Mouse (Mus musculus) left cerebral cortex, adult 2 months (tissue): ENCODE measurements around the gene Gm10428. TPM values are rescaled to one million over a fixed set of nuclear protein-coding genes. Genes with fewer than 3 reads are reported as not detected.

Experiments
- DNase-seq, 2 experiments: peaks; one replicate each; pipeline ENCODE4 v3.0.0; 2021 to 2022; ENCODE audit warnings: low spot score in 2 of 2, mixed read lengths in 1 of 2; ENCODE audit errors: extremely low spot score in 1 of 2
- H3K27ac ChIP-seq: fragments of 200-600 bp; 2 replicates; pipeline ENCODE4 v1.8.1; 2022
- H3K4me3 ChIP-seq: fragments of 200-600 bp; 2 replicates; pipeline ENCODE4 v1.8.1; 2022
- CTCF ChIP-seq: fragments of 200-600 bp; IDR thresholded peaks from 2 replicates; pipeline ENCODE4 v1.8.1; 2022; ENCODE audit warnings: antibody characterized with exemption, mild to moderate bottlenecking, moderate library complexity
- intact Hi-C: fragments of 180-260 bp; cut with DNase I; formaldehyde crosslinking; loops from one replicate; pipeline ENCODE4 v1.15.1; 2025
- total RNA-seq, 2 experiments: library from RNA; stranded (reverse); gene quantifications; 2 replicates each; pipeline ENCODE4 v1.2.3; 2021

Gene Gm10428
- total RNA-seq, 2 experiments from 2014 or later: not detected

DNA sequence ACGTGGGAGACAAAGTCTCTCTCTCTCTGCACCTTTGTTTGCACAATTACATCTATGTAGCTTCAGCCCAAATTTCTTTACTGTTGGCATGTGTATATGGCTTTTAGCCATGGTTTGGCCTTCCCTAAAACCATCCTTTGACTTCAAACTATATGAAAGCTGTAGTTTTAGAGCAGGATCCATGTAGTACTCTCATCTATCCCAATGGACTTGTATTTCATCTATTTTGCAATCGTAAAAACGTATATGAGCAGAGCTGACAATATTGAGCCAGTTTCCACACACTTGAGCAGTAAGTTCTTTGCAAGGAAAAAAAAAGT is 36.7 kb downstream of the Gm10428 start:
- peak overlapping the region; percentile 45; the same call in 1 of the 2 replicates for H3K27ac ChIP-seq
- no peak for DNase-seq
- peak overlapping the region; percentile 72 for H3K4me3 ChIP-seq
- TF ChIP-seq CTCF: no peak
- intact Hi-C loops: no loop called here

Other genes starting within 250 kb of the Gm10428 start
- gene Cenpv, start 213.8 kb upstream of the Gm10428 start, total RNA-seq: 10 to 100 TPM; 34.6 to 41.0 TPM
- 1,000 to 10,000 TPM; 1,603 to 1,693 TPM for gene Ubb, start 201.9 kb upstream of the Gm10428 start, total RNA-seq
- 10 to 100 TPM; 17.1 to 18.7 TPM for gene Trpv2, start 178.6 kb upstream of the Gm10428 start, total RNA-seq
- 10 to 100 TPM; 20.0 to 24.9 TPM for gene Lrrc75a, start 104.6 kb upstream of the Gm10428 start, total RNA-seq
- gene Mmgt2, start 104.4 kb upstream of the Gm10428 start, total RNA-seq: 10 to 100 TPM; 21.5 to 28.4 TPM
- gene Zfp287, start 21.2 kb upstream of the Gm10428 start, total RNA-seq: 10 to 100 TPM; 16.2 to 17.3 TPM
- gene Zfp286, start 36.4 kb downstream of the Gm10428 start, total RNA-seq: 10 to 100 TPM; 26.8 to 29.0 TPM
- gene Trim16, start 67.1 kb downstream of the Gm10428 start, total RNA-seq: 1 to 10 TPM; 2.4 to 4.0 TPM
- 1 to 10 TPM in 1 of 2 experiments, under 1 TPM in 1; 0.96 to 1.2 TPM for gene Fbxw10, start 94.0 kb downstream of the Gm10428 start, total RNA-seq
- 10 to 100 TPM; 29.2 to 31.4 TPM for gene Tvp23b, start 126.4 kb downstream of the Gm10428 start, total RNA-seq
- not detected for gene Cdrt4, start 198.1 kb downstream of the Gm10428 start, total RNA-seq